Mouse (Mus musculus): ENCODE measurements around the gene Ssh2.

- TF ChIP-seq POLR2A (IDR thresholded peaks at IDR 0.05; ENCODE audit: insufficient read depth, low read depth, low read length) (no peak), CTCF (IDR thresholded peaks at IDR 0.05; ENCODE audit: insufficient read depth, low read depth, low read length) (peak; percentile 15; the same call in 1 of the 2 replicates)
These were observed 284.6 kb downstream of the Ssh2 start for GRCm38 (mm10) chr11:77500361-77501325.
